Mouse (Mus musculus) stomach, embryonic 15.5 days (tissue): ENCODE measurements around the gene Slc8a1. TPM values are rescaled to one million over a fixed set of nuclear protein-coding genes. Genes with fewer than 3 reads are reported as not detected.
A peak's percentile ranks its signal among the peaks of the same experiment; 100 is the strongest.

Experiments used
- ATAC-seq: fragments of 200-750 bp; cut with Nextera tagmentation; 2 replicates; pipeline ENCODE4 v1.8.0; 2017; ENCODE audit warnings: low read depth, moderate number of reproducible peaks, moderate TSS enrichment; ENCODE audit not compliant: insufficient read depth, low FRiP score
- H3K27ac ChIP-seq: fragments of 300-500 bp; sonication (generic); 2 replicates; pipeline ENCODE4 v1.5.1; 2015; ENCODE audit warnings: mild to moderate bottlenecking, inconsistent platforms
- H3K27me3 ChIP-seq: fragments of 300-500 bp; sonication (generic); replicated peaks from 2 replicates; pipeline ENCODE4 v1.6.1; 2015; ENCODE audit warnings: inconsistent platforms
- H3K36me3 ChIP-seq: fragments of 300-500 bp; sonication (generic); 2 replicates; pipeline ENCODE4 v1.6.1; 2015; ENCODE audit warnings: inconsistent platforms
- H3K4me1 ChIP-seq: fragments of 300-500 bp; sonication (generic); 2 replicates; pipeline ENCODE4 v1.6.1; 2015; ENCODE audit warnings: inconsistent platforms
- H3K4me2 ChIP-seq: fragments of 300-500 bp; sonication (generic); 2 replicates; pipeline ENCODE4 v1.6.1; 2015; ENCODE audit warnings: mild to moderate bottlenecking, inconsistent platforms
- H3K4me3 ChIP-seq: fragments of 300-500 bp; sonication (generic); replicated peaks from 2 replicates; pipeline ENCODE4 v1.5.1; 2015; ENCODE audit warnings: inconsistent platforms
- H3K9ac ChIP-seq: fragments of 300-500 bp; sonication (generic); 2 replicates; pipeline ENCODE4 v1.6.1; 2015; ENCODE audit warnings: inconsistent platforms
- H3K9me3 ChIP-seq: fragments of 300-500 bp; sonication (generic); 2 replicates; pipeline ENCODE4 v1.6.1; 2016; ENCODE audit warnings: inconsistent platforms
- WGBS: fragments of 180-500 bp; shearing (Covaris S2); methylation state at CpG from one replicate; pipeline ENCODE4 v1.1.7; 2015; 5-methylcytosine and 5-hydroxymethylcytosine counted together
- polyA plus RNA-seq: library from polyadenylated mRNA; unstranded; fragments of >200 nt; fragmentation: Nextera tagmentation; extraction: Ambion mirVana; gene quantifications from 2 replicates; pipeline ENCODE4 v1.2.1, GENCODE M21; 2015

Gene Slc8a1
- polyA plus RNA-seq, 1 experiment from 2014 or later: 7.4 TPM

DNA sequence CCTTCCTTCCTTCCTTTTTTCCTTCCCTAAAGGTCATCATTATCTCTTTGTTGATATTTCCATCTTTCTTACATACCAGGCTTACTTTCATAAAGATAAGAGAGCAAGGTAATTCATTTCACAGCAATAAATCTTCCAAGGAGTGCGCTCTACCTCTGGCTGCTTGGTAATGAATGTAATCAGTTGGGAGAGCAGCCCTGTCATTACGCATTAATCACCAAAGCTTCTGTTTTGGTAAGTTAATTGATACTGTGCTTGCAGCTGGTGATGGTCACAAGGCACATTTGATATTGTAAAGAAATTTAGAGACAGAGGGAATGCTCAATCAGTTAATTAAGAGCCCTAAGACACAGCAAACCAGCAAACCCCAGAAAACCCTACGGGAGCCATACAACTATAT, 130.7 kb downstream of the Slc8a1 start:
- Histone ChIP-seq H3K9ac (no peak overlapping the region), H3K4me3 (no peak overlapping the region), H3K36me3 (no peaks in the 10 kb centered on the region), H3K4me1 (no peaks in the 10 kb centered on the region), H3K27ac (no peak overlapping the region), H3K9me3 (no peaks in the 10 kb centered on the region), H3K4me2 (no peak overlapping the region), H3K27me3 (no peaks in the 10 kb centered on the region)
- WGBS: 74% methylated on average over 3 of the region's 3 CpGs
- ATAC-seq: no peak

DNA sequence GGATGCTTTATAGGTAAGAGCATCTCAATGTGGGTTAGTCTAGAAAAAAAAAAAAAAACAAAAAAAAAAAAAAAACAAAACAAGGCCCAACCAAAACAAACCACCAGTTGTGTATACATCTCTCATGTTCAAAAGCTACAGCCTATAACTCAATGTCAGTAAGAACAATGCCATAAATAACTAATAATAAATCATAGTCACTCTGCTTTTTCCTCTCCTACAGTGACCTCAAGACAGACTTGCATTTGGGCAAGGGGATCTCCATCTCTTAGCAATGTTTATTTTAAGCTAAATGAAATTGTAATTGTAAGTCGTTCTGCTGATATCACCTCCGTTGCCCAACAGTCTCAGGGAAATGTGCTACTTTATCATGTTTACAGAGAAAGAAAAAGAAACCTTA, 132.1 kb downstream of the Slc8a1 start:
- Histone ChIP-seq H3K9ac (no peak overlapping the region), H3K27me3 (no peaks in the 10 kb centered on the region), H3K4me1 (no peaks in the 10 kb centered on the region), H3K36me3 (no peaks in the 10 kb centered on the region), H3K27ac (no peak overlapping the region; the same call in 1 of the 2 replicates), H3K4me3 (no peak overlapping the region), H3K4me2 (no peak overlapping the region), H3K9me3 (no peaks in the 10 kb centered on the region)
- WGBS: 28% methylated on average over 2 of the region's 2 CpGs
- ATAC-seq: no peak

DNA sequence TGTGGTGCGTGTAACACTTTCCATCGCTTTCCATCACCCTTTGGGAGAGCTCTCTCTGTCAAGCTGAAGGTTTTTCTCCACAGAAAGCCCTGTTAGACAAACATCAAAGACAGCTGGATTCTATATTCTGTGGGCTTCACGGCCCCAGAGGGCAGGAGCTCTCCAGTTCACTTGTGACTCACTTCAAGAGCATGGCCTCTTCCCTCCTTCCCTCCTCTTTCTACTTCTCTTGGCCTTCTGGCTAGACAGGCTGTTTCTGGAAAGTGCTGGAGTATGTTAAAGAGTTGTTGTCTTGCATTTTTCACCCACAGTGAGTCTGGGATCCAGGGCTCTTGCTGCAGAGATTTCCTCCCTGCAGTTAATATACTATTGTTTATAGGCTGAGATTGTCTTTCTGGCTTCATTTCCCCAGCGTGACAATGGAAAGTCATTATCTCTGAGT, 132.9 kb downstream of the Slc8a1 start:
- Histone ChIP-seq H3K9me3 (no peaks in the 10 kb centered on the region), H3K4me3 (no peak overlapping the region), H3K9ac (no peak overlapping the region), H3K36me3 (no peaks in the 10 kb centered on the region), H3K4me2 (no peak overlapping the region), H3K4me1 (no peaks in the 10 kb centered on the region), H3K27me3 (no peaks in the 10 kb centered on the region), H3K27ac (peak overlapping the region; percentile 67)
- peak; percentile 91 for ATAC-seq
- 32% methylated on average over 4 of the region's 4 CpGs for WGBS

DNA sequence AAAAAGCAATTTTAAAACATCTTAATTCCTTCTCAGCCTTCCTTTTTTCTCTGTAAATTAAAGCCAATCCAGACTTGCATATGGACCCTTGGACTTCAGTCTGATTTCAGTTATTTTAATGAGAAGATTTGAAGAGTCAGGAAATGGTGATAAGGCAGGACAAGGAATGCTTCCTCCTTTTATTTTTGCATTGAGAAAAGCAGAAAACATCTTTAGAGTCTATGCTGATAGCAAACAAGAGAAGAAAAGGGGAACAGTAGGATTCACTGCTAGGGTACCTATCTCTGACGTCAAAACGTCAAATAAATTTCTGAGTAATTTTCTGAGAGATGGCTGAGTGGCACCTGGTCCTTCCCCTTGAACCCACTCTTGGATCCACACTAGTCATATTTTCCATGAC, 139.1 kb downstream of the Slc8a1 start:
- no peak overlapping the region for H3K9ac ChIP-seq
- no peaks in the 10 kb centered on the region for H3K27me3 ChIP-seq
- H3K27ac ChIP-seq: no peak overlapping the region
- no peaks in the 10 kb centered on the region for H3K4me1 ChIP-seq
- H3K4me2 ChIP-seq: no peak overlapping the region
- ATAC-seq: no peak
- no peaks in the 10 kb centered on the region for H3K9me3 ChIP-seq
- 89% methylated on average over 2 of the region's 2 CpGs for WGBS
- no peaks in the 10 kb centered on the region for H3K36me3 ChIP-seq
- H3K4me3 ChIP-seq: no peak overlapping the region

DNA sequence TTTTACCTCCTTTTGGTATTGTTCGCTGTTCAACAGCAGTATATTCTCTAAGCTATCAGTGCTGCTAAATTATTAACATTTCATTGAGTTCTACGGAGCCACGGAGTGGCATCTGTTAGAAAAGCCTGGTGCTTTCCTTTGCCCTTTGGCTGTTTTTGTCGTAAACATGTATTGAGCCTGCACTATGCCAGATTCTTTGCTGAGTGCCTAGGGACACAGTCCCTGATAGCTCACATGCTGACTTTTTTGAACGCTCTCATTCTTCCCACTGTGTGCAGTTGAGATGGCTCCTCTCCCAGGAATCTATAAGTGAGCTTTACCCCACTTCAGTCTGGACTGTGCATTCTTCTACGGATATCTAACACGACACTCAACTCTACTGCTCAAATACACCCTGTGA, 148.4 kb downstream of the Slc8a1 start:
- Histone ChIP-seq H3K9me3 (no peaks in the 10 kb centered on the region), H3K9ac (no peak overlapping the region), H3K4me1 (no peaks in the 10 kb centered on the region), H3K4me3 (no peak overlapping the region), H3K36me3 (no peaks in the 10 kb centered on the region), H3K27me3 (no peaks in the 10 kb centered on the region), H3K4me2 (no peak overlapping the region), H3K27ac (no peak overlapping the region)
- WGBS: 78% methylated on average over 7 of the region's 7 CpGs
- no peak for ATAC-seq

DNA sequence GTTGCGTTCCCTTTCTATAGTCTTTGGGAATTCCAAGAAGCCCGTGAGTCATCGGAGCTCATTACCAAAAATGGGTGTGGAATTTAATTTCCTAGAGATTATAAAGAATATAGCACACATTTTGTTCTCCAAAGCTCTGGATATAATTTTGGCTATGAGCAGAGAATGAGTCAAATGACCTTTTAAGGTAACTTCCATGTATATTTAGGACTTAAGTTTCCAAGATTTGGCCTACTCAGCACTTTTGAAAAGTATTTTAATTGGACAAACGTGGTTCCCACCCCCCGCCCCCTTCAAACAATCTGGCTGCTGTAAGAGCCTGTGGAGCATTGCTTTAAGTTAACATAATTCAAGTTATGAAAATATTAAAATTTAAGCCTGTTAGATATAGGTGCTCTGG, 151.4 kb downstream of the Slc8a1 start:
- Histone ChIP-seq H3K36me3 (no peaks in the 10 kb centered on the region), H3K9me3 (no peaks in the 10 kb centered on the region), H3K9ac (no peak overlapping the region), H3K27me3 (no peaks in the 10 kb centered on the region), H3K4me3 (no peak overlapping the region), H3K4me1 (no peaks in the 10 kb centered on the region), H3K27ac (no peak overlapping the region), H3K4me2 (no peak overlapping the region)
- ATAC-seq: no peak
- WGBS: 81% methylated on average over 5 of the region's 5 CpGs

DNA sequence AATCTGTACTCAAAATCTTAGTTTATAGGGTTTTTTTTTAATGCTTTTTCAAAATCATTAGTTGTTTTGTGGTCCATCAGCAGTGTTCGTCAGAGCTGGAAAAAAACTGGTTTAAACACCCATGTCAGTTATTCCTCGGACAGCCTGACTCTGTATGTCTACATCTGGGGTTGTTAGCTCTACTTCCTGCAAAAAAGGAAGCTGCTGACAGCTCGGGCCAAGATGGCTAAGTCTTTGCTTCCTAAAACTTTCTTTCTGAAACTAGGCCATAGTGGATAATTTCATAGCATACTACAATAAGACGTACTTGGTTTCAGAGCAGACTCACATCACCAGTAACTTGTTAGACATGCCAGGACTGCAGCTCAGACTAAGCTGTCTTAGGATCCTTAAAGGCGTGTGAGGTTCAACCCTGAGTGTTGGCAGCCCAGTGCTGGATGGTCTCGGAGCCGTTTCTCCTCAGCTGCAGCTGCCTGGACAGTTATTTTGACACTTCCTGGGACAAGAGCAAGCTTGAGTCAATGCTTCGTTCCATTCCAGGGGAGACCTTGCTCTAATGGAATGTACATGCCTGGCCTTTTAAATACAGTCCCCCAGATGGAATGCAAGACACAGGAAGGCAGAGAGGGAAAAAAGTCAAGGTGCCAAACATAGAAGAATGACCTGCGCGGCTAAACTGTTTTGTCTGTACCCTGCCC, 158.3 kb downstream of the Slc8a1 start:
- no peak for ATAC-seq
- Histone ChIP-seq H3K9ac (no peak overlapping the region), H3K4me2 (no peak overlapping the region), H3K4me3 (no peak overlapping the region), H3K27me3 (no peaks in the 10 kb centered on the region), H3K4me1 (no peaks in the 10 kb centered on the region), H3K36me3 (no peaks in the 10 kb centered on the region), H3K9me3 (no peaks in the 10 kb centered on the region), H3K27ac (peak overlapping the region; percentile 51)
- 42% methylated on average over 10 of the region's 10 CpGs for WGBS

DNA sequence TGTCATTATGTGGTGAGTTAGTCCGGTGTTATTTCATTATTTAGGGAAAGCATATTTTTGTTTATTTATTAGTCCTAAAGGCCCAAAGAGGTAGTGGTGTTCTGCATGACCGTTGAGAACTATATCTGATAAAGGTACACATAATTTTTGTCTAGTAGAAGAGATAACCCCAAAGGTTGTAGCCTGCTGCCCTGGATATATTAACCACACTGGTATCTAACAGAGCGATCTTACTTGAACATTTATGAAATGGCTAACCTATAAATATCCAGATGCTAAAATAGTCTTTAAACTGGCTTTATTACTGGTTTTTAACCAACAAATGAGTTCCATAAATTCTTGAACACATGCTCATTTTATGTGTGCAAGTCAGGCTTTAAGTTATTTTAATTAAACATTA, 161.3 kb downstream of the Slc8a1 start:
- Histone ChIP-seq H3K9me3 (no peaks in the 10 kb centered on the region), H3K9ac (no peak overlapping the region), H3K27me3 (no peaks in the 10 kb centered on the region), H3K36me3 (no peaks in the 10 kb centered on the region), H3K4me2 (no peak overlapping the region), H3K27ac (no peak overlapping the region), H3K4me3 (no peak overlapping the region), H3K4me1 (no peaks in the 10 kb centered on the region)
- 82% methylated on average over 3 of the region's 3 CpGs for WGBS
- no peak for ATAC-seq

DNA sequence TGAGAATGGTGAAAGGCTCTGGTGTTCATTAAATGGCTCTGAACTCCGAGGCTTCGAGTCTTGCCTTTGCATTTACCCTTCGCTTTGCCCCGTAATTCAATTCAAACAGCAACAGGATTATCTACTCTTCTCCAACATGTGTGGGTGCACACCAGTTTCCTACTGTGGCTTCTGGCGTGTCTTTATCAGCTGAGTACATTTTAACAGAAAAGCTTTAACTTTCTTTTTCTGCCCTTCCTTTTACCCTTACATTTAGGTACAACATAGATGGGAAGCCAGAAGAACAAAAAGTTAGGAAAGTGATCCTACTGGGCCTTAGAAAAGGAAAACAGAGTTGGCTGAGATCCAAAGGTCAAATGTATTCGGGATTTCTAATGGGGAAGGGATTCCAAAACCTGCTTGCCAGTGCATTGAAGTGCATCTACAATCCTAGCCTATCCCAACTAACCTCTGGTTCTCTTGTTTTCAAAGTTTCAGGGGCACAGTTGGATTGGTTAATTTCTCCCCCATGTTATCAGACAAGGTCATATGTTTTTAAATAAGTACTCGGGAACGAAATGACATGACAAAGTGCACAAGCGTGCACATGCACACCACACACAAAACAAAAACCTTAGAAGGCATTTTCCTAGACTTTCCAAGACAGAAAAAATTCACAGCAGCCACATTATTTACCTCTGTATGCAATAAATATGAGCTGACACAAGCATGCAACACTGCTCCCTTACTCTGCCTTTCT, 172.4 kb downstream of the Slc8a1 start:
- Histone ChIP-seq H3K9me3 (no peaks in the 10 kb centered on the region), H3K9ac (no peak overlapping the region), H3K4me2 (no peak overlapping the region), H3K27ac (no peak overlapping the region), H3K27me3 (no peaks in the 10 kb centered on the region), H3K4me3 (no peak overlapping the region), H3K4me1 (no peaks in the 10 kb centered on the region), H3K36me3 (no peaks in the 10 kb centered on the region)
- WGBS: 72% methylated on average over 9 of the region's 9 CpGs
- ATAC-seq: no peak

DNA sequence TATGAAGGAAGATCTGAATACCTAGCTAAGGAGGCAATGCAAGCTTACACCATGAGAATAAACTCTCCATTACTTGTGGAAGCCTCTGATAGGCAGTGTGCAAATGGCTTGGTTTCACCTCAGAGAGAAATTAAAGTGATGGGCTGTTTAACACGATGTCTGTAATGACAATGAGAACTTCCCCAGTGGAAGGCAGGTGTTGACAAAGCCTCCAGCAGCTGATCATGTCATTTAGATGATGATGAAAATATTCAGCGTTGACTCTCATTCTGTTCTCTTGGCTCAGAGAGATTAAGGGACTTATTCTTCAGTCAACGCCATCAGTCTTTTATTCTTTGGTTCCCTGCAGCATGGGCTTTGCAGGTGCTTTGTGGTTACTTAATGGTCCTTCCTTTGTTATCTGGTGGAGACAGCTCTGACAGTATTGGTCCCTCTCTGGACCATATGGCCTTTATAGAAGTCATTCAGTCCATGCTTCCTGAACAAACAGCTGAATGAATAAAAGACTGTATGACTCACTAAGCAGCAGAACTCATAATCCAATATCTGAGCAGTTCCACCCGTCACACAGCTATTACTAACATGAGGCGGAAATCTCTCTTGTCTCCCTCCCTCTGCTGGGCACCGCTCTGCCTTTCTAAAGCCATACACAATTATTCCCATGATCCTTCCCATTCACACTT, 184.0 kb downstream of the Slc8a1 start:
- ATAC-seq: no peak
- 76% methylated on average over 6 of the region's 6 CpGs for WGBS

DNA sequence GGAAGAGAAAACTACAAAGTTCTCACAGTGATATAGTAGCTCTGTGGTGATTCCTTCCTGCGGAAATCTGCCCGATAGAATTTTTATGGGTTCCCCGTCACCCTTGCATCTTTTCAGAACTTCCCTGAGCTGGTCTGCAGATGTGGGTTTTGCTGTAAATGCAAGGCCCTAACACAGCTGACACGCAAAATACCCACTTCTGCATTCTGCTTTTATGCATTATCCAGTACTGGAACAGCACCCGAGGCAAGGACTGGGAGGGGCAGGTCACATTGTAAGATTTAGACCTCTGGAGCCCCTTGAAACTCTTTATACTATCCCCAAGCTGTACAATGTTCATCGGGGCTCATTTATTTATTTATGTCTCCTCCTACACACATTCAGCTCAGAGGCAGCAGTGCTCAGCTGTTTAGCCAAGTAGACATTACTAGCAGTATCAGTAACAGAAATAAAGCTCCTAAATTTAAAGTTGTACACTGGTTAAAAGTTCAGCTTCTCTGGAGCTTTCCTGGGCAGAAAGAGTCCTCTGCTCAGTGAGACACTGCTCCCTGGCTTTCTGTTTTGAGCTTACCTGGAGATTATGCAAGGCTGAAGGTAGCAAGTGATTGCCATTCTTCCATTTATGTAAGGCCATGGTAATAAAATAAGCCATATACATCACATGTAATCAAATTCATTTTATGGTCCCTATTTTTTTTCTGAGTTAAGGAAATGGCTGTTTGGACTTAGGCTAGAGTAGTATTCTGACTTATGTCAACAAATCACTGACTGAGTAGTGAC, 186.1 kb downstream of the Slc8a1 start:
- Histone ChIP-seq H3K4me3 (no peak overlapping the region), H3K4me1 (no peaks in the 10 kb centered on the region), H3K27me3 (no peaks in the 10 kb centered on the region), H3K9me3 (no peaks in the 10 kb centered on the region), H3K27ac (no peak overlapping the region), H3K36me3 (no peaks in the 10 kb centered on the region), H3K9ac (no peak overlapping the region), H3K4me2 (no peak overlapping the region)
- 63% methylated on average over 6 of the region's 6 CpGs for WGBS
- no peak for ATAC-seq

More for the DNA sequence above, 184.0 kb downstream of the Slc8a1 start:
- Histone ChIP-seq H3K9me3 (no peaks in the 10 kb centered on the region), H3K36me3 (no peaks in the 10 kb centered on the region), H3K4me3 (no peak overlapping the region), H3K27ac (no peak overlapping the region), H3K9ac (no peak overlapping the region), H3K27me3 (no peaks in the 10 kb centered on the region), H3K4me2 (no peak overlapping the region), H3K4me1 (no peaks in the 10 kb centered on the region)
